Mouse (Mus musculus): Measurements from ENCODE around the gene Zfp523. TPM values are rescaled to one million over a fixed set of nuclear protein-coding genes. Genes with fewer than 3 reads are reported as not detected.

Gene Zfp523
- polyA plus RNA-seq, 1 experiment: 31.0 TPM

- WGBS: 2% methylated on average over 26 of the region's 26 CpGs
- H3K36me3 ChIP-seq (ENCODE audit: control insufficient read depth, insufficient read depth, low read length): no peaks in the 10 kb centered on the region
- peak; percentile 84 for TF ChIP-seq CTCF (IDR thresholded peaks at IDR 0.05; ENCODE audit: extremely low read depth, insufficient read depth, insufficient read length, insufficient replicate concordance)
- peak; percentile 93 for TF ChIP-seq POLR2A (IDR thresholded peaks at IDR 0.05; ENCODE audit: low read depth, low read length)
- H3K27ac ChIP-seq (ENCODE audit: insufficient read depth, low read length): peak within 1 kb of the TSS; percentile 97
- DNase-seq (ENCODE audit: low read depth in 1 of 2, low spot score in 2 of 2): peak; percentile 71 to 84
- H3K4me1 ChIP-seq (ENCODE audit: control insufficient read depth, insufficient read depth, insufficient read length): peaks cover 29% of the 10 kb centered on the region; the same call in 1 of the 2 replicates
- H3K27me3 ChIP-seq (ENCODE audit: control insufficient read depth, insufficient read depth, low read length): no peaks in the 10 kb centered on the region
- peak within 1 kb of the TSS; percentile 96 for H3K4me3 ChIP-seq (ENCODE audit: extremely low read depth, insufficient read depth, insufficient read length)
These were observed 30.8 kb downstream of the Zfp523 start, which contains the start of gene Def6 for GRCm38 (mm10) chr17:28207591-28208313. TSS of gene Def6 (plus strand) at chr17:28207778.

GRCm38 (mm10) chr17:28208314-28208612 is 31.3 kb downstream of the Zfp523 start:
- WGBS: 7% methylated on average over 8 of the region's 8 CpGs
- H3K36me3 ChIP-seq (ENCODE audit: control insufficient read depth, insufficient read depth, low read length): no peaks in the 10 kb centered on the region
- DNase-seq (ENCODE audit: low read depth in 1 of 2, low spot score in 2 of 2): no peak
- TF ChIP-seq CTCF (IDR thresholded peaks at IDR 0.05; ENCODE audit: extremely low read depth, insufficient read depth, insufficient read length, insufficient replicate concordance): no peak
- TF ChIP-seq POLR2A (IDR thresholded peaks at IDR 0.05; ENCODE audit: low read depth, low read length): no peak
- H3K27me3 ChIP-seq (ENCODE audit: control insufficient read depth, insufficient read depth, low read length): no peaks in the 10 kb centered on the region
- H3K4me3 ChIP-seq (ENCODE audit: extremely low read depth, insufficient read depth, insufficient read length): peak overlapping the region; percentile 96
- peak overlapping the region; percentile 97 for H3K27ac ChIP-seq (ENCODE audit: insufficient read depth, low read length)
- peaks cover 29% of the 10 kb centered on the region; the same call in 1 of the 2 replicates for H3K4me1 ChIP-seq (ENCODE audit: control insufficient read depth, insufficient read depth, insufficient read length)

- TF ChIP-seq POLR2A (IDR thresholded peaks at IDR 0.05; ENCODE audit: low read depth, low read length): no peak
- no peak for TF ChIP-seq CTCF (IDR thresholded peaks at IDR 0.05; ENCODE audit: extremely low read depth, insufficient read depth, insufficient read length, insufficient replicate concordance)
- Histone ChIP-seq H3K4me3 (ENCODE audit: extremely low read depth, insufficient read depth, insufficient read length) (peak overlapping the region; percentile 96), H3K27ac (ENCODE audit: insufficient read depth, low read length) (peak overlapping the region; percentile 87), H3K36me3 (ENCODE audit: control insufficient read depth, insufficient read depth, low read length) (no peaks in the 10 kb centered on the region), H3K4me1 (ENCODE audit: control insufficient read depth, insufficient read depth, insufficient read length) (peaks cover 29% of the 10 kb centered on the region; the same call in 1 of the 2 replicates), H3K27me3 (ENCODE audit: control insufficient read depth, insufficient read depth, low read length) (no peaks in the 10 kb centered on the region)
- no peak for DNase-seq (ENCODE audit: low read depth in 1 of 2, low spot score in 2 of 2)
- WGBS: 9% methylated on average over 4 of the region's 4 CpGs
These were observed 32.7 kb downstream of the Zfp523 start for GRCm38 (mm10) chr17:28209457-28210110.

- no peaks in the 10 kb centered on the region for H3K27me3 ChIP-seq (ENCODE audit: control insufficient read depth, insufficient read depth, low read length)
- 13% methylated on average over 6 of the region's 6 CpGs for whole genome bisulfite sequencing
- peak overlapping the region; percentile 77 for H3K27ac ChIP-seq (ENCODE audit: insufficient read depth, low read length)
- H3K4me3 ChIP-seq (ENCODE audit: extremely low read depth, insufficient read depth, insufficient read length): no peak overlapping the region
- peaks cover 31% of the 10 kb centered on the region; the same call in 1 of the 2 replicates for H3K4me1 ChIP-seq (ENCODE audit: control insufficient read depth, insufficient read depth, insufficient read length)
- H3K36me3 ChIP-seq (ENCODE audit: control insufficient read depth, insufficient read depth, low read length): no peaks in the 10 kb centered on the region
- no peak for TF ChIP-seq CTCF (IDR thresholded peaks at IDR 0.05; ENCODE audit: extremely low read depth, insufficient read depth, insufficient read length, insufficient replicate concordance)
- DNase-seq (ENCODE audit: low read depth in 1 of 2, low spot score in 2 of 2): peak; percentile 73 to 76
These were observed 35.0 kb downstream of the Zfp523 start for GRCm38 (mm10) chr17:28211921-28212341.

- no peak for DNase-seq (ENCODE audit: low read depth in 1 of 2, low spot score in 2 of 2)
- Histone ChIP-seq H3K36me3 (ENCODE audit: control insufficient read depth, insufficient read depth, low read length) (no peaks in the 10 kb centered on the region), H3K4me3 (ENCODE audit: extremely low read depth, insufficient read depth, insufficient read length) (no peak overlapping the region), H3K27ac (ENCODE audit: insufficient read depth, low read length) (peak overlapping the region; percentile 77), H3K4me1 (ENCODE audit: control insufficient read depth, insufficient read depth, insufficient read length) (peaks cover 31% of the 10 kb centered on the region; the same call in 1 of the 2 replicates), H3K27me3 (ENCODE audit: control insufficient read depth, insufficient read depth, low read length) (no peaks in the 10 kb centered on the region)
- WGBS: 51% methylated on average over 9 of the region's 9 CpGs
- TF ChIP-seq POLR2A (IDR thresholded peaks at IDR 0.05; ENCODE audit: low read depth, low read length) (no peak), CTCF (IDR thresholded peaks at IDR 0.05; ENCODE audit: extremely low read depth, insufficient read depth, insufficient read length, insufficient replicate concordance) (no peak)
These were observed 35.5 kb downstream of the Zfp523 start for GRCm38 (mm10) chr17:28212391-28212790.

GRCm38 (mm10) chr17:28213236-28213635 is 36.3 kb downstream of the Zfp523 start:
- no peaks in the 10 kb centered on the region for H3K36me3 ChIP-seq (ENCODE audit: control insufficient read depth, insufficient read depth, low read length)
- H3K4me3 ChIP-seq (ENCODE audit: extremely low read depth, insufficient read depth, insufficient read length): no peak overlapping the region
- no peak for DNase-seq (ENCODE audit: low read depth in 1 of 2, low spot score in 2 of 2)
- 47% methylated on average over 4 of the region's 4 CpGs for WGBS
- H3K27ac ChIP-seq (ENCODE audit: insufficient read depth, low read length): no peak overlapping the region
- H3K27me3 ChIP-seq (ENCODE audit: control insufficient read depth, insufficient read depth, low read length): no peaks in the 10 kb centered on the region
- peaks cover 33% of the 10 kb centered on the region; the same call in 1 of the 2 replicates for H3K4me1 ChIP-seq (ENCODE audit: control insufficient read depth, insufficient read depth, insufficient read length)
- TF ChIP-seq CTCF (IDR thresholded peaks at IDR 0.05; ENCODE audit: extremely low read depth, insufficient read depth, insufficient read length, insufficient replicate concordance): no peak
- TF ChIP-seq POLR2A (IDR thresholded peaks at IDR 0.05; ENCODE audit: low read depth, low read length): no peak

- Histone ChIP-seq H3K27ac (ENCODE audit: insufficient read depth, low read length) (peak overlapping the region; percentile 95), H3K4me3 (ENCODE audit: extremely low read depth, insufficient read depth, insufficient read length) (no peak overlapping the region), H3K27me3 (ENCODE audit: control insufficient read depth, insufficient read depth, low read length) (no peaks in the 10 kb centered on the region), H3K36me3 (ENCODE audit: control insufficient read depth, insufficient read depth, low read length) (peaks cover 6% of the 10 kb centered on the region), H3K4me1 (ENCODE audit: control insufficient read depth, insufficient read depth, insufficient read length) (peaks cover 27% of the 10 kb centered on the region)
- no peak for TF ChIP-seq POLR2A (IDR thresholded peaks at IDR 0.05; ENCODE audit: low read depth, low read length)
- no peak for TF ChIP-seq CTCF (IDR thresholded peaks at IDR 0.05; ENCODE audit: extremely low read depth, insufficient read depth, insufficient read length, insufficient replicate concordance)
- no peak for DNase-seq (ENCODE audit: low read depth in 1 of 2, low spot score in 2 of 2)
- WGBS: 84% methylated on average over 9 of the region's 9 CpGs
These were observed 39.9 kb downstream of the Zfp523 start for GRCm38 (mm10) chr17:28216791-28217190.
